Mouse (Mus musculus) megakaryocyte, adult 5-6 weeks (primary cell): ENCODE data around the gene Sh3gl1. TPM values are rescaled to one million over a fixed set of nuclear protein-coding genes. Genes with fewer than 3 reads are reported as not detected.
A peak's percentile ranks its signal among the peaks of the same experiment; 100 is the strongest.

Experiments used
- ATAC-seq: 2 replicates; pipeline ENCODE4 v1.8.0; 2016; ENCODE audit warnings: mild to moderate bottlenecking, inconsistent platforms; ENCODE audit not compliant: poor library complexity, severe bottlenecking
- total RNA-seq, 2 experiments: library from RNA; stranded (forward) in 1 of 2; stranded (reverse) in 1 of 2; fragments of 153-499, 151-499 nt in 1 of 2; fragments of 221-1000, 200-1000 nt in 1 of 2; gene quantifications; 2 replicates each; pipeline versions ENCODE4 v1.2.3 to v1.2.4; 2015 to 2017

Sh3gl1 gene
- total RNA-seq, 2 experiments from 2014 or later: 22.3 to 35.0 TPM

GRCm38 (mm10) chr17:56005415-56006061, 30.9 kb downstream of the Sh3gl1 start, which contains the start of the genes Stap2 and Mpnd:
Gene Stap2 (minus strand): TSS chr17:56005584.
Gene Mpnd (plus strand): TSS chr17:56005711.
- no peak for ATAC-seq

- peak; percentile 73 for ATAC-seq
Measured at GRCm38 (mm10) chr17:56003000-56003399, 33.4 kb downstream of the Sh3gl1 start.

- no peak for ATAC-seq
Measured at GRCm38 (mm10) chr17:55999794-56000499, 36.5 kb downstream of the Sh3gl1 start.

GRCm38 (mm10) chr17:55996007-55996406, 40.4 kb downstream of the Sh3gl1 start:
- no peak for ATAC-seq

GRCm38 (mm10) chr17:55990278-55990898, 46.0 kb downstream of the Sh3gl1 start:
- no peak for ATAC-seq

- ATAC-seq: no peak
Measured at GRCm38 (mm10) chr17:55986030-55986961, 50.1 kb downstream of the Sh3gl1 start, which contains the start of gene Fsd1. Gene Fsd1 (plus strand): TSS chr17:55986509.

GRCm38 (mm10) chr17:55977301-55977700, 59.1 kb downstream of the Sh3gl1 start:
- no peak for ATAC-seq

GRCm38 (mm10) chr17:55976255-55976862, 60.1 kb downstream of the Sh3gl1 start:
- peak; percentile 97 for ATAC-seq

- no peak for ATAC-seq
Measured at GRCm38 (mm10) chr17:55971453-55971852, 65.0 kb downstream of the Sh3gl1 start.

GRCm38 (mm10) chr17:55969966-55970891, 66.2 kb downstream of the Sh3gl1 start, which contains the start of gene Shd:
Gene Shd (plus strand): TSS chr17:55970467.
- peak; percentile 48 for ATAC-seq

- ATAC-seq: no peak
Measured at GRCm38 (mm10) chr17:55969560-55969959, 66.9 kb downstream of the Sh3gl1 start.

GRCm38 (mm10) chr17:55968210-55968609, 68.2 kb downstream of the Sh3gl1 start:
- no peak for ATAC-seq

- no peak for ATAC-seq
Measured at GRCm38 (mm10) chr17:55967186-55967585, 69.2 kb downstream of the Sh3gl1 start.

Other genes with a start within 250 kb of the Sh3gl1 start
- 8.7 and 9.9 TPM in 2 replicates for gene Zfp119a, start 157.7 kb downstream of the Sh3gl1 start, total RNA-seq (2015)
- 7.4 and 8.1 TPM in 2 replicates for gene Zfp119a, start 157.7 kb downstream of the Sh3gl1 start, total RNA-seq (2017)
- 20.7 and 21.0 TPM in 2 replicates for gene Zfp959, start 144.5 kb downstream of the Sh3gl1 start, total RNA-seq (2015)
- 8.9 and 10.6 TPM in 2 replicates for gene Zfp959, start 144.5 kb downstream of the Sh3gl1 start, total RNA-seq (2017)
- 9.1 and 12.0 TPM in 2 replicates for gene Zfp119b, start 87.1 kb downstream of the Sh3gl1 start, total RNA-seq (2015)
- 4.6 and 7.0 TPM in 2 replicates for gene Zfp119b, start 87.1 kb downstream of the Sh3gl1 start, total RNA-seq (2017)
- 31.8 and 36.1 TPM in 2 replicates for gene Ebi3, start 84.0 kb downstream of the Sh3gl1 start, total RNA-seq (2015)
- 16.6 and 34.0 TPM in 2 replicates for gene Ebi3, start 84.0 kb downstream of the Sh3gl1 start, total RNA-seq (2017)
- gene Yju2, start 77.5 kb downstream of the Sh3gl1 start, total RNA-seq (2015): 6.3 and 10.9 TPM in 2 replicates
- gene Yju2, start 77.5 kb downstream of the Sh3gl1 start, total RNA-seq (2017): 14.7 and 17.1 TPM in 2 replicates
- gene Shd, start 66.2 kb downstream of the Sh3gl1 start, total RNA-seq (2015): not detected in 2 replicates
- 0.88 TPM in 1 of 2 replicates, not detected in the other for gene Shd, start 66.2 kb downstream of the Sh3gl1 start, total RNA-seq (2017)
- gene Fsd1, start 50.1 kb downstream of the Sh3gl1 start, total RNA-seq (2015): not detected in 2 replicates
- gene Fsd1, start 50.1 kb downstream of the Sh3gl1 start, total RNA-seq (2017): not detected in 2 replicates
- gene Stap2, start 31.1 kb downstream of the Sh3gl1 start, total RNA-seq (2015): 0.25 and 0.62 TPM in 2 replicates
- gene Stap2, start 31.1 kb downstream of the Sh3gl1 start, total RNA-seq (2017): 0.22 and 0.24 TPM in 2 replicates
- 23.2 and 28.6 TPM in 2 replicates for gene Mpnd, start 30.9 kb downstream of the Sh3gl1 start, total RNA-seq (2015)
- 95.5 and 112 TPM in 2 replicates for gene Mpnd, start 30.9 kb downstream of the Sh3gl1 start, total RNA-seq (2017)
- gene Chaf1a, start 3.8 kb upstream of the Sh3gl1 start, total RNA-seq (2015): 8.1 and 9.6 TPM in 2 replicates
- gene Chaf1a, start 3.8 kb upstream of the Sh3gl1 start, total RNA-seq (2017): 18.3 and 22.2 TPM in 2 replicates
- gene Ubxn6, start 38.4 kb upstream of the Sh3gl1 start, total RNA-seq (2015): 12.9 and 13.2 TPM in 2 replicates
- gene Ubxn6, start 38.4 kb upstream of the Sh3gl1 start, total RNA-seq (2017): 17.0 and 30.7 TPM in 2 replicates
- 14.9 and 17.9 TPM in 2 replicates for gene Hdgfl2, start 43.0 kb upstream of the Sh3gl1 start, total RNA-seq (2015)
- gene Hdgfl2, start 43.0 kb upstream of the Sh3gl1 start, total RNA-seq (2017): 43.4 and 52.8 TPM in 2 replicates
- 0.09 TPM in 2 replicates for gene Plin4, start 73.2 kb upstream of the Sh3gl1 start, total RNA-seq (2015)
- gene Plin4, start 73.2 kb upstream of the Sh3gl1 start, total RNA-seq (2017): 0.18 TPM in 1 of 2 replicates, not detected in the other
- 0.18 TPM in 1 of 2 replicates, not detected in the other for gene Plin5, start 81.0 kb upstream of the Sh3gl1 start, total RNA-seq (2015)
- gene Plin5, start 81.0 kb upstream of the Sh3gl1 start, total RNA-seq (2017): 0.45 TPM in 1 of 2 replicates, not detected in the other
- 17.6 and 20.1 TPM in 2 replicates for gene Lrg1, start 85.4 kb upstream of the Sh3gl1 start, total RNA-seq (2015)
- 23.9 and 33.9 TPM in 2 replicates for gene Lrg1, start 85.4 kb upstream of the Sh3gl1 start, total RNA-seq (2017)
- 1.5 TPM in 2 replicates for gene Sema6b, start 103.7 kb upstream of the Sh3gl1 start, total RNA-seq (2015)
- 2.0 and 2.7 TPM in 2 replicates for gene Sema6b, start 103.7 kb upstream of the Sh3gl1 start, total RNA-seq (2017)
- 4.3 and 4.4 TPM in 2 replicates for gene Tnfaip8l1, start 125.8 kb upstream of the Sh3gl1 start, total RNA-seq (2015)
- 3.2 and 4.8 TPM in 2 replicates for gene Tnfaip8l1, start 125.8 kb upstream of the Sh3gl1 start, total RNA-seq (2017)
- gene Mydgf, start 147.3 kb upstream of the Sh3gl1 start, total RNA-seq (2015): 27.0 and 32.5 TPM in 2 replicates
- 25.7 and 29.1 TPM in 2 replicates for gene Mydgf, start 147.3 kb upstream of the Sh3gl1 start, total RNA-seq (2017)
- 25.4 and 26.2 TPM in 2 replicates for gene Dpp9, start 182.3 kb upstream of the Sh3gl1 start, total RNA-seq (2015)
- 17.3 and 18.1 TPM in 2 replicates for gene Dpp9, start 182.3 kb upstream of the Sh3gl1 start, total RNA-seq (2017)
- gene Fem1a, start 220.2 kb upstream of the Sh3gl1 start, total RNA-seq (2015): 10.2 and 11.8 TPM in 2 replicates
- gene Fem1a, start 220.2 kb upstream of the Sh3gl1 start, total RNA-seq (2017): 15.7 and 16.9 TPM in 2 replicates
- gene Ticam1, start 240.2 kb upstream of the Sh3gl1 start, total RNA-seq (2015): 14.3 and 15.0 TPM in 2 replicates
- 6.0 and 6.1 TPM in 2 replicates for gene Ticam1, start 240.2 kb upstream of the Sh3gl1 start, total RNA-seq (2017)